Comparison of ENCODE assay signal across 8 mouse cellular contexts in the genomic region with DNA sequence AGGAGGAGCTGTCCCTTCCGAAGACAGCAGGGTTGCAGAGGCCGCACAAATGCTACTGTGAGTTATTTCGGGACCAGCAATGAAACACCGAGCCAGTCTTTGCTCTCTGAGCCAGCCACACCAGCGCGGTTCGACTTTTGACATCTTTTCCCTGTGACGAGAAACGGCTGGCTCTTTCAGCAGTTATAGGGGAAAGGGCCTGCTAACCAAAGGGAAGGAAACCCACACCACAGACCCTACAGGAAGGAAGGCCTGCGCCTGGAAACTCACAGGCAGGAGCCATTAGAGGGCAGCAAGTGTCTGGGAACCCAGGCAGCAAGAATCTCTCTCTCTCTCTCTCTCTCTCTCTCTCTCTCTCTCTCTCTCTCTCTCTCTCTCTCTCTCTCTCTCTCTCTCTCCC.
DNase-seq lines count a peak whose midpoint lies in the region; ATAC-seq and TF ChIP-seq lines count a peak whose summit lies in the region.

No protein-coding gene starts in this region.

- H3K27me3 ChIP-seq in embryonic facial prominence, embryonic 13.5 days = no peaks in the 10 kb centered on the region
- H3K27me3 ChIP-seq in heart, embryonic 14.5 days (ENCODE audit: control insufficient read depth, insufficient read depth, low read length) = no peaks in the 10 kb centered on the region
- H3K27me3 ChIP-seq in kidney, postnatal 0 days (ENCODE audit: insufficient read depth, low read length) = no peaks in the 10 kb centered on the region
- no peaks in the 10 kb centered on the region for H3K27me3 ChIP-seq in lung, embryonic 14.5 days (ENCODE audit: insufficient read depth, low read length)

- no peaks in the 10 kb centered on the region for H3K36me3 ChIP-seq in embryonic facial prominence, embryonic 13.5 days
- H3K36me3 ChIP-seq in heart, embryonic 14.5 days (ENCODE audit: control insufficient read depth, insufficient read depth, low read length) = no peaks in the 10 kb centered on the region
- H3K36me3 ChIP-seq in kidney, postnatal 0 days (ENCODE audit: insufficient read depth, low read length) = no peaks in the 10 kb centered on the region
- no peaks in the 10 kb centered on the region for H3K36me3 ChIP-seq in lung, embryonic 14.5 days (ENCODE audit: insufficient read depth)

- no peak overlapping the region for H3K4me3 ChIP-seq in embryonic facial prominence, embryonic 13.5 days
- no peak overlapping the region for H3K4me3 ChIP-seq in heart, embryonic 14.5 days (ENCODE audit: control insufficient read depth in 1 of 2, insufficient read depth in 1 of 2, low read depth in 1 of 2, low read length in 2 of 2)
- no peak overlapping the region for H3K4me3 ChIP-seq in kidney, postnatal 0 days (replicated peaks; ENCODE audit: low read depth, low read length)
- no peak overlapping the region for H3K4me3 ChIP-seq in lung, embryonic 14.5 days (ENCODE audit: low read depth, low read length)
- H3K4me3 ChIP-seq in olfactory bulb, adult 2 months (ENCODE audit: insufficient read depth, low read depth, low read length) = no peak overlapping the region

- no peak for TF ChIP-seq POLR2A in olfactory bulb, adult 2 months (IDR thresholded peaks at IDR 0.05; ENCODE audit: insufficient read depth, low read depth, low read length)

- H3K9me3 ChIP-seq in embryonic facial prominence, embryonic 13.5 days = no peaks in the 10 kb centered on the region
- no peaks in the 10 kb centered on the region for H3K9me3 ChIP-seq in heart, embryonic 14.5 days (ENCODE audit: control insufficient read depth, low read length)
- H3K9me3 ChIP-seq in kidney, postnatal 0 days (replicated peaks; ENCODE audit: low read length) = no peaks in the 10 kb centered on the region
- no peaks in the 10 kb centered on the region for H3K9me3 ChIP-seq in lung, embryonic 14.5 days (ENCODE audit: low read depth, low read length)

- H3K4me1 ChIP-seq in embryonic facial prominence, embryonic 13.5 days = peaks cover 32% of the 10 kb centered on the region
- H3K4me1 ChIP-seq in heart, embryonic 14.5 days (ENCODE audit: control insufficient read depth in 2 of 2, insufficient read depth in 2 of 2, low read length in 2 of 2) = peaks cover 23 to 34% of the 10 kb centered on the region in 2 experiments
- H3K4me1 ChIP-seq in kidney, postnatal 0 days (replicated peaks; ENCODE audit: insufficient read depth, low read length) = peaks cover 17% of the 10 kb centered on the region
- H3K4me1 ChIP-seq in lung, embryonic 14.5 days (ENCODE audit: insufficient read depth) = peaks cover 23% of the 10 kb centered on the region
- H3K4me1 ChIP-seq in olfactory bulb, adult 2 months (ENCODE audit: control insufficient read depth, insufficient read depth, low read length) = peaks cover 19% of the 10 kb centered on the region

- peak overlapping the region; percentile 37; the same call in 1 of the 2 replicates for H3K9ac ChIP-seq in embryonic facial prominence, embryonic 13.5 days
- peak overlapping the region; percentile 66; the same call in 1 of the 2 replicates for H3K9ac ChIP-seq in heart, embryonic 14.5 days (ENCODE audit: low read length)
- H3K9ac ChIP-seq in kidney, postnatal 0 days (ENCODE audit: low read depth, low read length) = 0 out of 2 replicates have a peak overlapping the region, but pooled peaks have one; percentile 24
- peak overlapping the region; percentile 35; the same call in 1 of the 2 replicates for H3K9ac ChIP-seq in lung, embryonic 14.5 days

- peak overlapping the region; percentile 77 for H3K27ac ChIP-seq in embryonic facial prominence, embryonic 13.5 days
- peak overlapping the region; percentile 89 to 95 for H3K27ac ChIP-seq in heart, embryonic 14.5 days (replicated peaks in 1 of 2; ENCODE audit: control insufficient read depth in 1 of 2, insufficient read depth in 1 of 2, low read depth in 2 of 2, low read length in 2 of 2)
- peak overlapping the region; percentile 64 for H3K27ac ChIP-seq in kidney, postnatal 0 days
- H3K27ac ChIP-seq in lung, embryonic 14.5 days (ENCODE audit: low read depth) = peak overlapping the region; percentile 92
- peak overlapping the region; percentile 77 for H3K27ac ChIP-seq in olfactory bulb, adult 2 months (ENCODE audit: insufficient read depth, low read depth, low read length)

- no peak for ATAC-seq in embryonic facial prominence, embryonic 13.5 days (ENCODE audit: insufficient number of reproducible peaks, insufficient read depth, low FRiP score, low TSS enrichment, low read depth)
- ATAC-seq in heart, embryonic 14.5 days (ENCODE audit: insufficient number of reproducible peaks, insufficient read depth, low FRiP score, low read depth) = peak; percentile 58; the same call in 1 of the 2 replicates
- ATAC-seq in kidney, postnatal 0 days (replicated peaks; ENCODE audit: low FRiP score, low read depth) = peak; percentile 64
- ATAC-seq in lung, embryonic 14.5 days (ENCODE audit: insufficient read depth) = peak; percentile 89

- TF ChIP-seq CTCF in kidney, postnatal 0 days (IDR thresholded peaks at IDR 0.05; ENCODE audit: low read depth) = peak; percentile 74
- peak; percentile 66 for TF ChIP-seq CTCF in lung, embryonic 14.5 days (IDR thresholded peaks at IDR 0.05; ENCODE audit: low read depth)
- TF ChIP-seq CTCF in olfactory bulb, adult 2 months (IDR thresholded peaks at IDR 0.05; ENCODE audit: insufficient read depth, low read depth, low read length) = no peak

- 7% methylated on average over 10 of the region's 10 CpGs for WGBS in embryonic facial prominence, embryonic 13.5 days
- WGBS in heart, embryonic 14.5 days = 0% methylated on average over 10 of the region's 10 CpGs
- 7% methylated on average over 10 of the region's 10 CpGs for WGBS in kidney, postnatal 0 days
- 8% methylated on average over 10 of the region's 10 CpGs for WGBS in lung, embryonic 14.5 days
- WGBS in olfactory bulb, adult 2 months = 18% methylated on average over 10 of the region's 10 CpGs

- peak; percentile 56 for DNase-seq in urinary bladder, postnatal 14 days (ENCODE audit: low spot score)
- DNase-seq in urinary bladder, postnatal 10 days (ENCODE audit: low spot score) = no peak
- DNase-seq in kidney, postnatal 0 days (ENCODE audit: low spot score) = peak; percentile 95
- peak; percentile 95 for DNase-seq in lung, embryonic 14.5 days
- no peak for DNase-seq in c-Kit-positive CD71-positive TER-119-positive erythroid progenitor cells, embryonic 14.5 days (ENCODE audit: low spot score)

- H3K4me2 ChIP-seq in embryonic facial prominence, embryonic 13.5 days = peak overlapping the region; percentile 58
- H3K4me2 ChIP-seq in heart, embryonic 14.5 days (ENCODE audit: low read length) = peak overlapping the region; percentile 51
- peak overlapping the region; percentile 6; the same call in 1 of the 2 replicates for H3K4me2 ChIP-seq in kidney, postnatal 0 days (ENCODE audit: low read length)
- H3K4me2 ChIP-seq in lung, embryonic 14.5 days = peak overlapping the region; percentile 50

Comparison
In these comparisons a context has a peak if more than half of its experiments do, and no peak if none do; other contexts are left out.
1. DNase-seq: peak in urinary bladder, postnatal 14 days (single experiment), kidney, postnatal 0 days (single experiment) and lung, embryonic 14.5 days (single experiment); none in urinary bladder, postnatal 10 days (single experiment) and c-Kit-positive CD71-positive TER-119-positive erythroid progenitor cells, embryonic 14.5 days (single experiment).
2. H3K4me2 ChIP-seq: peak in every context shown above with its lines; median percentile 58 in embryonic facial prominence, embryonic 13.5 days; 51 in heart, embryonic 14.5 days; 50 in lung, embryonic 14.5 days; 6 in kidney, postnatal 0 days.
3. Peak in every context shown above with its lines, with median percentiles within 50 percentile points of each other: H3K27ac ChIP-seq and H3K9ac ChIP-seq.